Mouse (Mus musculus) layer of hippocampus, adult 2 months (tissue): ENCODE results near the gene Sardh. TPM values are rescaled to one million over a fixed set of nuclear protein-coding genes. Genes with fewer than 3 reads are reported as not detected.

Experiments used
- DNase-seq, 2 experiments: peaks; one replicate each; pipeline ENCODE4 v3.0.0; 2022; ENCODE audit warnings: low spot score in 2 of 2
- H3K27ac ChIP-seq: fragments of 200-600 bp; 2 replicates; pipeline ENCODE4 v1.8.1; 2022
- H3K4me3 ChIP-seq: fragments of 200-600 bp; 2 replicates; pipeline ENCODE4 v1.8.1; 2022; ENCODE audit warnings: mild to moderate bottlenecking
- CTCF ChIP-seq: fragments of 200-600 bp; conservative IDR thresholded peaks from 2 replicates; pipeline ENCODE4 v1.8.1; 2022; ENCODE audit warnings: antibody characterized with exemption, mild to moderate bottlenecking, moderate library complexity
- total RNA-seq, 2 experiments: library from RNA; stranded (reverse); gene quantifications; 2 replicates each; pipeline ENCODE4 v1.2.3; 2021

Sardh gene
- total RNA-seq, 2 experiments from 2014 or later = 5.3 to 6.3 TPM

DNA sequence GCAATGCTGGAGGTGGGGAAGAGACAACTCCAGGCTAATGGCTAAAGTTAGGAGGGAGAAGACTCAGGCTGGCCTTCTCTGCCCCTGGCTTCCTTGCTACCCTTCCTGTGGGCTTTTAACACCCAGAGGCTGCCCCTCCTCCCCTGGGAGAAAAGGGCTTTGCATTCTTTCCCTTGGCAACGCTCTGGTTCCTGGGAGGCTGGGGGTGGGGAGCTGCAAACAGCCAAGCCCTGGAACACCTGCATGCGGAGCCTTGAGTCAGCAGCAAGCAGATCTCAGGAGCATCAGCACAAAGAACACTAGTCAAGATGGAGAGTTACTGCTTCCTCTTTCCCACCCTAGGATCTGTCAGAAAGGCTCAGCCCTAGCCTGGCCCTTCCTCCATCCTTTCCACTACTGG is 98.7 kb downstream of the Sardh start:
- Histone ChIP-seq H3K27ac (no peak overlapping the region), H3K4me3 (no peak overlapping the region)
- TF ChIP-seq CTCF = no peak
- DNase-seq = no peak

DNA sequence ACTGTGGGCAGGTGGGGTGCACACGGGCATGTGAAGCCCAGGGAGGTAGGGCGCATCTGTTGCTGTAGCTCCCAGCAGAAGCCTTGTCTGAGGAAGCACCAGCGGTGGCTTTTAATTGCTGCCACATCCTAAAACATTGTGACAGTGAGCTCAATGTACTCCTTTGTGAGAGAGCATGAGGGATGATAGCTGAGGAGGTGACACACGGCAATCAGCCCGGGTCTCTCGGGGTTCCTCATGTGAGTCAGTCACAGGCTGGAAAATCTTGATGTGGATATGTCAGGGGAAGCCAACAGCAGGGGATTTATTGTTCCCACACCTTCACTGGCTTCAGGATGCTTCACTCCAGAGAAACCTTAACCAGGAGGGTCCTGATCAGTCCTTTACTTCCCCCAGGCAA is 101.3 kb downstream of the Sardh start:
- DNase-seq = no peak
- H3K4me3 ChIP-seq = no peak overlapping the region
- no peak overlapping the region for H3K27ac ChIP-seq
- TF ChIP-seq CTCF = no peak

DNA sequence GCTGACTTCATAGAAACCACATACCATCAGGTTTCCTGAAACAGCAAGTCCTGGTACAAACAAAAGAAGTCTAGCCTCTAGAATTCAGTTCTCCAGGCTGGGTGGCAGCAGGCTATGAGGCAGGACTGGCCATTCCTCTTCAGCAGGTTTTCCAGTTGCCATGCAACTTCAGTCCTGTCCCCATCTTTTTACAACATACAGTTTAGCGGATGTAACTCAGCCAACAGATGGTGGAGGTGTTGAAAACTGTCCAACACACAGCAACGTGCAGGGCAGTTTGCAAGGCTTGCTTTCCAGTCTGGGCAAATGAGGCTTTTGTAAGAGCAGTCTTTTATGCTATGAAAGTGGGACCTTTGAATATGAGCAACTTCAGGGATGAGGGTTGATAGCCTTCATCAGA is 103.2 kb downstream of the Sardh start:
- H3K4me3 ChIP-seq = no peak overlapping the region
- no peak for DNase-seq
- no peak for TF ChIP-seq CTCF
- peak overlapping the region; percentile 36; the same call in 1 of the 2 replicates for H3K27ac ChIP-seq

DNA sequence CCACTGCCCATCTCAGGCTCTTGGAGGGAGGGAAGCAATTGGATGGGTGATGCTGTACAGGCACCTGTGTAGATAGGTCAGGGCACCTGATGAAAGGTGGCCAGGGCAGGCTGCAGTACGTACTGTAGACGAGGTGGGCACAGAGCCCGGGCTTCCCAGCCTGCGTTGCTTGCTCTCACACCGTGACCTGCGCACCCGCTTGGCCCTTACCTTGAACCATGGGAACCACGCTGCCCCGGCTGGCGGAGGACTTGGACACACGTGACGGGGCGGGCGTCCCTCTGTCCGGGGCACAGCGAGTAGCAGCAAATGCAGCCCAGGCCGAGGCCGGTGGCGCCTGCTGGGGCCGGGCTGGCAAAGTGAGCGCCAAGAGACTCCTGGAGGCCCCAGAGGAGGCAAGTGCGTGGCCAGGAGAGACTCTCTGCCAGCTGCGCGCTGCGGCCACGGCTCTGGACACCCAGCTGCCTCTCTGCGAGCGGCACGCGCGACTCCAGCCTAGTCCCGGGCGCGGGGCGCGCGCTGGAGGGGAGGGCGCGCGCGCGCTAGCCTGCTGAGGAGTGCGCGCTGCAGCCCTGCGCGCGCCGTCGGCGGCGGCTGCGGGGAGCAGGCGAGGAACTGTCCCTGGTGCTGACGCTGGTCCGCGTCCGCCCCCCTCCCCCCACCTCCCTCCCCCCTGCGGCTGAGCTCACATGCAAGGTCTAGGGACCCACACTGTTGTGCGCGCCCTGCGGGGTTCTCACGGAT is 106.0 kb downstream of the Sardh start, which contains the start of gene Fam163b:
TSS of gene Fam163b (minus strand) at position 542 of the 744 bp plus-strand sequence.
- H3K27ac ChIP-seq = peak within 1 kb of the TSS; percentile 95
- no peak for TF ChIP-seq CTCF
- peak within 1 kb of the TSS; percentile 75 for H3K4me3 ChIP-seq
- DNase-seq = peak in 1 of 2 experiments; percentile 55

Other genes with a start within 250 kb of the Sardh start
- 10 to 100 TPM; 45.0 to 47.0 TPM for gene Cacfd1, start 238.4 kb downstream of the Sardh start, total RNA-seq
- gene Slc2a6, start 220.3 kb downstream of the Sardh start, total RNA-seq = 10 to 100 TPM; 38.4 to 42.3 TPM
- gene Mymk, start 176.2 kb downstream of the Sardh start, total RNA-seq = under 1 TPM; 0.51 to 0.71 TPM
- 10 to 100 TPM; 12.8 to 18.1 TPM for gene Adamtsl2, start 169.0 kb downstream of the Sardh start, total RNA-seq
- gene Fam163b, start 105.8 kb downstream of the Sardh start, total RNA-seq = 100 to 1,000 TPM; 132 to 144 TPM
- 1 to 10 TPM in 1 of 2 experiments, under 1 TPM in 1; 0.46 to 1.4 TPM for gene Dbh, start 83.1 kb downstream of the Sardh start, total RNA-seq
- 10 to 100 TPM; 10.9 to 11.0 TPM for gene Vav2, start 178.7 kb upstream of the Sardh start, total RNA-seq
- gene Brd3os, start 194.0 kb upstream of the Sardh start, total RNA-seq = 10 to 100 TPM; 23.6 to 24.5 TPM